Mouse (Mus musculus): Measurements from ENCODE around the gene Clcc1. TPM values are rescaled to one million over a fixed set of nuclear protein-coding genes. Genes with fewer than 3 reads are reported as not detected.

Clcc1 gene
- total RNA-seq, 2 experiments from 2014 or later = 23.5 to 28.2 TPM

DNA sequence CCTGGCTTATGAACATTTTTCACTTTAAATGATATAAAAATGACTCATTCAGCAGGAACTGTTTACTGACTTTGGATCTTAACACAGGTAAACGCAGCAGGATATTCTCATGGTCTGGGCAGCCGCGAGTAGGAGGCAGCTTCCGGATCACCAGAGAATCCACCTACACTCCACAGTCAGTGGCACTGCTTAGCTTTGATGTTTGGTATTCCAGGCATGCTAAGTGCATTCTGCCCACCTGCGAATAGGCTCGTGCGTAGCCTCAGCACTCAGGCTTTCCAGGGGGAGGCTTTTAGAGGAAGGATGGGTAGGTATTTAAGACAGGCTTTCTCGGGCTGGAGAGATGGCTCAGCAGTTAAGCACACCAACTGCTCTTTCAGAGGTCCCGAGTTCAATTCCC, 40.6 kb downstream of the Clcc1 start:
- no peak for DNase-seq (ENCODE audit: extremely low spot score in 1 of 2, low spot score in 2 of 2)
- intact Hi-C loops (cut with DNase I) = no loop called here

DNA sequence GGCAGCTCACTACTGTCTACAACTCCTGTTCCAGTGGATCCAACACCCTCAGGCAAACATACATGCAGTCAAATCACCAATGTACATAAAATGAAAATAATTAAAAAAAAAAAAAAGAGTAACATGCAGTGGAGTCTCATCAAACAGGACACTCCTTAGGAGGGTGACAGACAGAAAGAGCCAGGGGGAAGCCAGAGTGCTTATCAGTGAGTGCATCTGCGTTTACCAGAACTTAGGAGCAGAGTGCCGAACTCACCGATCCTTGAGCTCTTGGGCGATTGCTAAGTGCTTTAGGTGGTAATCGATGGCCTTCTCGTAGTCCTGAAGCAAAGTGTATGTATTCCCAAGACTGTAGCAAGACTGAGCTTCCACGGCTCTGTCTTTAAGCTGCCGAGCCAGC, 44.9 kb downstream of the Clcc1 start:
- intact Hi-C loops (cut with DNase I) = no loop called here
- DNase-seq (ENCODE audit: extremely low spot score in 1 of 2, low spot score in 2 of 2) = no peak

DNA sequence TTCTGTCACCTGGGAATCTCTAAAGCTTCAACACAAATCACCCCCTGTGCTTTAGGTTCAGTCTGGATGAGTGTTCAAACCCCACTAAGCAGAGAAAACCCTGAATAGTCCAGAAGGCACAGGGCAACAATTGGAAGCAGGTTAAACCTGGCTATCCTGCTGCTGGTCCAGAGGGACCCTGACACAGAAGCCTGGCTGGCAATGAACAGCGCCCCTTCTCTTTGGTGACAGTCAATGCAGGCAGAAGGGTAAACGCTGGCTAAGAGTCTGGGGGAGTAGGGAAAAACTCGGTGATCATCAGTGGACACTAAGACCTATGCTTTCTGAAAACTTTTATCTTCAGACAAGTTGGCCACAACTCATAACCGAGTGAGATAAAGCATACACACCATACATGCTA, 46.1 kb downstream of the Clcc1 start:
- no peak for DNase-seq (ENCODE audit: extremely low spot score in 1 of 2, low spot score in 2 of 2)
- intact Hi-C loops (cut with DNase I) = loop anchor here (5.0 kb wide), 1 partner anchor 73 kb away; no protein-coding TSS in a partner anchor

- DNase-seq (ENCODE audit: extremely low spot score in 1 of 2, low spot score in 2 of 2) = no peak
- intact Hi-C loops (cut with DNase I) = loop anchor here (5.0 kb wide), 1 partner anchor 71 kb away; no protein-coding TSS in a partner anchor
Measured at GRCm38 (mm10) chr3:108701256-108701655, 47.5 kb downstream of the Clcc1 start.

- intact Hi-C loops (cut with DNase I) = loop anchor here (5.0 kb wide), 1 partner anchor 70 kb away; no protein-coding TSS in a partner anchor
- no peak for DNase-seq (ENCODE audit: extremely low spot score in 1 of 2, low spot score in 2 of 2)
Measured at GRCm38 (mm10) chr3:108702789-108703188, 49.1 kb downstream of the Clcc1 start.

GRCm38 (mm10) chr3:108711296-108711695, 57.6 kb downstream of the Clcc1 start:
- intact Hi-C loops (cut with DNase I) = no loop called here
- DNase-seq (ENCODE audit: extremely low spot score in 1 of 2, low spot score in 2 of 2) = no peak

DNA sequence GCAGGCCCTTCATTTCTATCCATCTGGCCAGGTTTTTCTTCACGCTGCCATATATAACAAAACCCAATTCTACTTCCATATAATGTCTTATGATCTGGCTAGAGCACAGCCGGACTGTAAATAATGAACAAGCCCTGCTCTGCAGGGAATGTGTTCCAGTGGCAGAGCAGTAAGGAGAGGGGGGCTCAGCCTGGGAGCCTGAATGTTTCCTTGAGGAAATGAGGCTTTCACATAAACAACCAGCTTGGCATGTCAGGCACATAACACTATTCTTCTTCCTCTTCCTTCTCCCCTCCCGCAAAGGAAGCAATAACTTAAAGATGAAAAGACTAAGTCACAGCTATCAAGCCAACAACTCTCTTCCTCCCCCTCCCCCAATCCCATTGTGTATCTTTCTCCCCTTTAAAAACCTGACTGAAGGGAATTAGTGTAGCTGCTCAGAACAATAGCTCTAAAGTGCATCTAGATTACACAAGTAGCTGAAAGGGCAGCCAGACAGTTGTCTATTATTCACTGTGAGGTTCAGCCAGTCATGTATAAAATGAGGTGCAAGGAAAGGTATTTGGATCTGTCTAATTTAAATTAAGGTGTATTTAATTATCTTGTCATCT, 59.5 kb downstream of the Clcc1 start:
- intact Hi-C loops (cut with DNase I) = no loop called here
- DNase-seq (ENCODE audit: extremely low spot score in 1 of 2, low spot score in 2 of 2) = no peak

- no peak for DNase-seq (ENCODE audit: extremely low spot score in 1 of 2, low spot score in 2 of 2)
- intact Hi-C loops (cut with DNase I) = no loop called here
Measured at GRCm38 (mm10) chr3:108714837-108715236, 61.1 kb downstream of the Clcc1 start.

- DNase-seq (ENCODE audit: extremely low spot score in 1 of 2, low spot score in 2 of 2) = no peak
- intact Hi-C loops (cut with DNase I) = no loop called here
Measured at GRCm38 (mm10) chr3:108717896-108718502, 64.3 kb downstream of the Clcc1 start.

DNA sequence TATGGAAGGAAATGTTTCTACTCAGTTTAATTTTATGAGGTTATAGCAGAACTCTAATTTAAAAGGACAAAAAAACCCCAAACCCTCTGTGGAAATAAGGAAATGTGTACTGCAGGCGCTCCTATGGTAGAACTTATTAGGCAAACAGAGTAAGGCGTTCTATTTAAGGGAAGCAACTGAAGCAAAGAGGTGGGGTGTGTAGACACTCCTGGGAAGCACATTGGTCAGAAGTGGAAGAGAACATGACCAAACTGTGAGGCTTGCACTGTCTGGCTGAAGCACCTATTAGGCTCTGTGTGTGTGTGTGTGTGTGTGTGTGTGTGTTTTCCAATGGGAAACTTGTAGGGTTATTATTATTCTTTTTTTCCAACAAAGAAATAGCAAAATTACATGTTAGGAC, 65.6 kb downstream of the Clcc1 start:
- no peak for DNase-seq (ENCODE audit: extremely low spot score in 1 of 2, low spot score in 2 of 2)
- intact Hi-C loops (cut with DNase I) = no loop called here

DNA sequence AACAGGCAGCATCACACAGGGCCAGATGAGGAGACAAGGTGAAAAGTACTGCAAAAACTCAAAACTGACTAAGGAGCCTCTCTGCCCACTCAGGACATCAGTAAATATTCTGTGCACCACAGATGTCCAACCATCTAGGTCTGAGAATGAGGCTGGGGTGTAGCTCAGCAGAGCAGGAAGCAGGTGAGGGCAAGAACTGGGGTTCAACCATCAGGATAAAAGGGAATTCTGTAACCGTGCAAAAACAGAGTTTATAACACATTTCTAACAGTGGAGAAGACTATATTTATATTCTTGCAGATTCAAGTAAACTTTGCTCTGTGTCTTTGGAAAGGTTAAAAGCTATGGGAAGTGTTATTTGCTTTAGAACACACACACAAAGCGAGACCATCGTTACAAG, 66.0 kb downstream of the Clcc1 start:
- intact Hi-C loops (cut with DNase I) = loop anchor here (5.0 kb wide), 2 partner anchors 53 to 108 kb away; no protein-coding TSS in a partner anchor
- no peak for DNase-seq (ENCODE audit: extremely low spot score in 1 of 2, low spot score in 2 of 2)

GRCm38 (mm10) chr3:108721076-108721991, 67.6 kb downstream of the Clcc1 start:
- intact Hi-C loops (cut with DNase I) = loop anchor here (5.0 kb wide), 2 partner anchors 51 to 106 kb away; no protein-coding TSS in a partner anchor
- peak; percentile 53 to 70 for DNase-seq (ENCODE audit: extremely low spot score in 1 of 2, low spot score in 2 of 2)

DNA sequence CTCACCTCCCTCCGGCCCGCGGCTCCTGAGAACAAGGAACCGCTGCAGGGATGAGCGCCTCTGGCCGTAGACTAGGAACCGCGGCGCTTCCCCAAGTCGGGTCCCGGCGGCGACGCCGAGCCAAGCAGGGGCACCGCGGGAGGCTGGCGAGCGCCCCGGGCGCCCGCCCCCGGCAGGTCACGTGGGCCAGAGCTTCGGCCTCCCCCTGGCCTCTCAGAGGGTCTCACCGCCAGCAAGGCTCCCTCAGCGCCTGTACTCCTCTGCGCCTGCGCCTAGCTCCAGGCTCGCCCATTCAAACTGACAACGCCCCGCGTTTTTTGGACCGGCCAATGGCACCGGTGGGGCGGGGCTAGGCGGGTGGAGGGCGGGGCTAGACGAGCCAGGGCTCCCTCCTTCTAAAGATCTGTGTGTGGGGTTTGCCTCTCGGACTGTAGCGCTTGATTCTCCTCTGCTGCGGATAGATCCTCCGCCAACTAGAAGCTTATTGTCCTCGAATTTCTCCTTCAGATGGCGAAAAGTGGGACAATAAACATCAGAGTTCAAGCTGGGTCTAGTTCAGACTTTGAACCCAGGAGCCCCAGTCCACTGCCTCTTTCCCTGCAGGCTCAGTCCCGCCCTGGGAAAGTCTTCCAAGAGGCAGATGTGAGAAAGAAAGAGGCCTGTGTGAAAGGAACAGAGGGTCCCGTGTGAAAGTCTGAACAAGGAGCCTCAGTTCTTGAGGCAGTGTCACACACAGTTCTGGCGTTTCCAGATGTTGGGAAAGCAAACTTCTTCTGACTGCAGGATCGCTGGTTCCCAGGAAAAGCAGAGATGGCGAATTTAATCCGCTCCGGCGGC, 68.5 kb downstream of the Clcc1 start, which contains the start of gene Gpsm2:
Gene Gpsm2, minus strand, starts transcription at position 274 of the 837 bp plus-strand sequence.
- intact Hi-C loops (cut with DNase I) = loop anchor here (5.0 kb wide), 2 partner anchors 50 to 105 kb away; no protein-coding TSS in a partner anchor
- DNase-seq (ENCODE audit: extremely low spot score in 1 of 2, low spot score in 2 of 2) = peak; percentile 94 to 98

DNA sequence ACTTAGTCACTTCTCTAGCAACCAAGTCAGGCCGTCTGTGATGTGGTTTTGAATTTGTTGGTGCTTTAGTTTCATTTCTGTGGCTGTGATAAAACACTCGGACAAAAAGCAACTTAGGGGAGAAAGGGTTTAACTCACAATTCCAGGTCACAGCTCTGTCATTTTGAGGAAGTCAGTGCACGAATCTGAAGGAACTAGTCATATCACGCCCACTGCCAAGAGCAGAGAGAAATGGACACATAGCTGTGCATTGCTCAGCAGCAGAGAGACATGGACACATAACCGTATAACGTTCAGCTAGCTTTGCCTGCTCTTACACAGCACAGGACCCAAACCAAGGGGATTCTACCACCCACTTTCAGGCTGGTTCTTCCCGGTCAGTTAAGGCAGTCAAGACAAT, 72.7 kb downstream of the Clcc1 start:
- DNase-seq (ENCODE audit: extremely low spot score in 1 of 2, low spot score in 2 of 2) = no peak
- intact Hi-C loops (cut with DNase I) = no loop called here

- DNase-seq (ENCODE audit: extremely low spot score in 1 of 2, low spot score in 2 of 2) = no peak
- intact Hi-C loops (cut with DNase I) = no loop called here
Measured at GRCm38 (mm10) chr3:108727344-108727743, 73.6 kb downstream of the Clcc1 start.

- intact Hi-C loops (cut with DNase I) = no loop called here
- DNase-seq (ENCODE audit: extremely low spot score in 1 of 2, low spot score in 2 of 2) = no peak
Measured at GRCm38 (mm10) chr3:108727776-108728175, 74.1 kb downstream of the Clcc1 start.
